ENCODE assay signal across 25 mouse cellular contexts in genomic region chr8:110746661-110747060, GRCm38 (mm10). TPM values are rescaled to one million over a fixed set of nuclear protein-coding genes. Genes with fewer than 3 reads are reported as not detected.
"Had no signal": no experiment of that assay in that cellular context is flagged by ENCODE, and none has a peak within 500 bp of the region (broad histone marks: within the 10 kb centered on the region; RNA-seq: fewer than 3 reads in every experiment).

No protein-coding gene starts in this region.

- H3K4me3 ChIP-seq: lung, embryonic 15.5 days; megakaryocyte, embryonic 14.5 days; midbrain, embryonic 13.5 days; midbrain, embryonic 15.5 days; neural tube, embryonic 13.5 days; neural tube, embryonic 15.5 days; stomach, embryonic 15.5 days had no signal

- ATAC-seq: liver, postnatal 0 days; lung, postnatal 0 days; midbrain, embryonic 13.5 days; midbrain, embryonic 15.5 days had no signal

- H3K4me1 ChIP-seq: lung, embryonic 15.5 days; midbrain, embryonic 13.5 days; neural tube, embryonic 13.5 days; stomach, embryonic 15.5 days had no signal

- H3K4me2 ChIP-seq: lung, embryonic 15.5 days; midbrain, embryonic 11.5 days; midbrain, embryonic 13.5 days; midbrain, embryonic 15.5 days; neural tube, embryonic 13.5 days; neural tube, embryonic 15.5 days; stomach, embryonic 15.5 days had no signal

- H3K9ac ChIP-seq: liver, postnatal 0 days; lung, embryonic 15.5 days; midbrain, embryonic 13.5 days; midbrain, embryonic 15.5 days; neural tube, embryonic 13.5 days; neural tube, embryonic 15.5 days; stomach, embryonic 15.5 days had no signal

- H3K27me3 ChIP-seq: lung, embryonic 15.5 days; midbrain, embryonic 13.5 days; midbrain, embryonic 15.5 days; neural tube, embryonic 13.5 days; neural tube, embryonic 15.5 days; stomach, embryonic 15.5 days had no signal

- H3K9me3 ChIP-seq: lung, embryonic 15.5 days; megakaryocyte, embryonic 14.5 days; midbrain, embryonic 13.5 days; midbrain, embryonic 15.5 days; neural tube, embryonic 13.5 days; neural tube, embryonic 15.5 days; stomach, embryonic 15.5 days had no signal

- DNase-seq: liver, postnatal 0 days; lung, adult 2 months; lung, postnatal 14 days; lung, postnatal 36 days; retina, postnatal 1 day; right cerebral cortex, adult 18-20 months; right cerebral cortex, postnatal 25 days; right cerebral cortex, postnatal 4 days; thymus, adult 2 months; thymus, postnatal 25 days; thymus, postnatal 4 days had no signal

- H3K36me3 ChIP-seq: midbrain, embryonic 15.5 days; neural tube, embryonic 13.5 days; neural tube, embryonic 15.5 days had no signal

- H3K27ac ChIP-seq: lung, embryonic 15.5 days; macrophage; midbrain, embryonic 13.5 days; midbrain, embryonic 15.5 days; neural tube, embryonic 13.5 days; neural tube, embryonic 15.5 days; stomach, embryonic 15.5 days; stomach, postnatal 0 days had no signal

RNA-seq across cellular contexts. Expression of gene Il34, which starts 59.1 kb away (rescaled TPM):
- total RNA-seq: megakaryocyte progenitor cell, adult 5-6 weeks; monocyte, adult 5-6 weeks had no signal
- polyA plus RNA-seq: macrophage; neural tube, embryonic 11.5 days had no signal
